Mouse (Mus musculus) forebrain, postnatal 0 days (tissue): ENCODE results near the gene Wwox. TPM values are rescaled to one million over a fixed set of nuclear protein-coding genes. Genes with fewer than 3 reads are reported as not detected.

Source experiments
- ATAC-seq: fragments of 200-750 bp; cut with Nextera tagmentation; 2 replicates; pipeline ENCODE4 v1.8.0; 2017; ENCODE audit warnings: mild to moderate bottlenecking, moderate library complexity
- DNase-seq: peaks from one replicate; pipeline ENCODE4 v3.0.0-alpha.2; 2015
- H3K27ac ChIP-seq: fragments of 300-500 bp; sonication (generic); 2 replicates; pipeline ENCODE4 v1.5.1; 2014; ENCODE audit warnings: low read depth, mild to moderate bottlenecking, antibody characterized with exemption, low read length, moderate library complexity, mixed read lengths
- H3K27me3 ChIP-seq: fragments of 300-500 bp; sonication (generic); 2 replicates; pipeline ENCODE4 v1.6.1; 2014; ENCODE audit warnings: mild to moderate bottlenecking, low read length, mixed read lengths; ENCODE audit not compliant: insufficient read depth
- H3K36me3 ChIP-seq: fragments of 300-500 bp; sonication (generic); 2 replicates; pipeline ENCODE4 v1.6.1; 2014; ENCODE audit warnings: mild to moderate bottlenecking, moderate library complexity; ENCODE audit not compliant: insufficient read depth
- H3K4me1 ChIP-seq: fragments of 300-500 bp; sonication (generic); 2 replicates; pipeline ENCODE4 v1.6.1; 2014; ENCODE audit warnings: antibody characterized with exemption; ENCODE audit not compliant: insufficient read depth
- H3K4me2 ChIP-seq: fragments of 300-500 bp; sonication (generic); 2 replicates; pipeline ENCODE4 v1.6.1; 2014; ENCODE audit warnings: low read depth, mild to moderate bottlenecking, moderate library complexity
- H3K4me3 ChIP-seq: fragments of 300-500 bp; sonication (generic); 2 replicates; pipeline ENCODE4 v1.5.1; 2014; ENCODE audit warnings: low read depth, low read length, mixed read lengths
- H3K9ac ChIP-seq: fragments of 300-500 bp; sonication (generic); 2 replicates; pipeline ENCODE4 v1.6.1; 2014; ENCODE audit warnings: mild to moderate bottlenecking
- H3K9me3 ChIP-seq: fragments of 300-500 bp; sonication (generic); 2 replicates; pipeline ENCODE4 v1.6.1; 2016; ENCODE audit warnings: low read length
- CTCF ChIP-seq: sonication (generic); IDR thresholded peaks from 2 replicates; pipeline ENCODE4 v1.5.1; 2016; ENCODE audit warnings: antibody characterized with exemption, control low read depth, low read depth
- WGBS: fragments of 180-500 bp; shearing (Covaris S2); extraction: QIAGEN DNeasy Blood & Tissue Kit; methylation state at CpG from one replicate; pipeline ENCODE4 v1.1.7; 2014; 5-methylcytosine and 5-hydroxymethylcytosine counted together
- polyA plus RNA-seq: library from polyadenylated mRNA; unstranded; fragments of >200 nt; fragmentation: Nextera tagmentation; extraction: Ambion mirVana; gene quantifications from 2 replicates; pipeline ENCODE4 v1.2.1, GENCODE M21; 2015
- total RNA-seq: library from RNA; depleted of rRNA; stranded (reverse); fragments of >200 nt; gene quantifications from 2 replicates; pipeline ENCODE4 v1.2.3, GENCODE M21; 2014

Wwox gene
- total and polyA plus RNA-seq, 2 experiments from 2014 or later, result 13.2 to 17.3 TPM

DNA sequence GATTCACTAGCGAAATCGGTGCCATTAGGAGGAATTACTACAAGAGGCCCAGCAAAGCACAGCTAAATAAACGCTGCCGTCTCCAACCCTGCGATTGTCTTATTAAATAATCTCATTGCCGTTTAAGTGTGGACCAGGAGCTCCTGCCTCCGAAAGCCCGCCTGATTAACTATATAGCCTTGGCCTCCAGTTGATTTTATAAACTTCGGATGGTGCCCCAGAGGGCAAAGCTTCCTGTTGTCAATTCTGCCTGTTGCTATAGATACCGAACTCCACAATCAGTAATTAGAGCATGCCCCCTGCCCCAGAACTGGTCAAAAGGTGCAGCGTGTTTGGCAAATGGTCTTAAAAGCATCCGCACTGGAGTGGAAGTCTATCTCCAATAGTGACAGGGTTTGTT is 820.4 kb downstream of the Wwox start:
- H3K9me3 ChIP-seq, result no peaks in the 10 kb centered on the region
- no peak overlapping the region for H3K4me3 ChIP-seq
- H3K36me3 ChIP-seq, result no peaks in the 10 kb centered on the region
- DNase-seq (no peak), ATAC-seq (no peak)
- H3K27ac ChIP-seq, result no peak overlapping the region
- WGBS, result 28% methylated on average over 12 of the region's 12 CpGs
- peaks cover 3% of the 10 kb centered on the region; the same call in 1 of the 2 replicates for H3K4me1 ChIP-seq
- TF ChIP-seq CTCF, result no peak
- no peak overlapping the region for H3K9ac ChIP-seq
- 0 out of 2 replicates have a peak overlapping the region, but pooled peaks have one; percentile 2 for H3K4me2 ChIP-seq
- no peaks in the 10 kb centered on the region; the same call in 1 of the 2 replicates for H3K27me3 ChIP-seq

GRCm38 (mm10) chr8:115267196-115267595 is 827.7 kb downstream of the Wwox start:
- DNase-seq (no peak), ATAC-seq (no peak)
- no peaks in the 10 kb centered on the region for H3K9me3 ChIP-seq
- H3K4me2 ChIP-seq, result no peak overlapping the region
- H3K36me3 ChIP-seq, result no peaks in the 10 kb centered on the region
- H3K9ac ChIP-seq, result no peak overlapping the region
- H3K4me3 ChIP-seq, result no peak overlapping the region
- no peaks in the 10 kb centered on the region for H3K27me3 ChIP-seq
- H3K27ac ChIP-seq, result no peak overlapping the region
- no peak for TF ChIP-seq CTCF
- no peaks in the 10 kb centered on the region for H3K4me1 ChIP-seq
- 82% methylated on average over 11 of the region's 11 CpGs for WGBS

DNA sequence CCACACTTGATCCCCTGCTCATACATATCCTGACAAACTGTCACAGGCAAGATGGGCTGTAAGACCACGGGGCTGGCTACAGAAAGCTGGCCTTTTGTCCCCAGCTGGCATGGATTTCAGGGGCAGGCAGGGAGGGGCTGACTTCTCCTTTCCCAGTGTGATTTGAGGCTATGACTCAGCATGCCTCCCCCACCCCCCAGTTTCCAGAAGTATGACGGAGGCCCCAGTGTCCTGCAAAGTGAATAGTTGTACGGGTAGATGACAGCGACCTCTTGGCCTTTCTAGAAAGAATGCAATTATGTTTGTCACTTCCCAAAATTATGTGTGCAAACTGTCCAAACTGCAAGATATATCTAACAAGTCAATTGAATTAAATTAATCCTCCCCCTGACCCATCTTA is 830.1 kb downstream of the Wwox start:
- Histone ChIP-seq H3K4me1 (no peaks in the 10 kb centered on the region), H3K9ac (no peak overlapping the region), H3K36me3 (no peaks in the 10 kb centered on the region), H3K27ac (no peak overlapping the region), H3K27me3 (no peaks in the 10 kb centered on the region), H3K4me2 (no peak overlapping the region), H3K4me3 (no peak overlapping the region), H3K9me3 (no peaks in the 10 kb centered on the region)
- no peak for DNase-seq
- ATAC-seq, result no peak
- no peak for TF ChIP-seq CTCF
- 57% methylated on average over 4 of the region's 4 CpGs for WGBS

GRCm38 (mm10) chr8:115273976-115274375 is 834.5 kb downstream of the Wwox start:
- ATAC-seq, result no peak
- Histone ChIP-seq H3K27me3 (no peaks in the 10 kb centered on the region), H3K27ac (no peak overlapping the region), H3K4me2 (no peak overlapping the region), H3K4me1 (no peaks in the 10 kb centered on the region), H3K4me3 (no peak overlapping the region), H3K9me3 (no peaks in the 10 kb centered on the region), H3K36me3 (no peaks in the 10 kb centered on the region), H3K9ac (no peak overlapping the region)
- WGBS, result 45% methylated on average over 6 of the region's 6 CpGs
- no peak for DNase-seq
- TF ChIP-seq CTCF, result no peak

DNA sequence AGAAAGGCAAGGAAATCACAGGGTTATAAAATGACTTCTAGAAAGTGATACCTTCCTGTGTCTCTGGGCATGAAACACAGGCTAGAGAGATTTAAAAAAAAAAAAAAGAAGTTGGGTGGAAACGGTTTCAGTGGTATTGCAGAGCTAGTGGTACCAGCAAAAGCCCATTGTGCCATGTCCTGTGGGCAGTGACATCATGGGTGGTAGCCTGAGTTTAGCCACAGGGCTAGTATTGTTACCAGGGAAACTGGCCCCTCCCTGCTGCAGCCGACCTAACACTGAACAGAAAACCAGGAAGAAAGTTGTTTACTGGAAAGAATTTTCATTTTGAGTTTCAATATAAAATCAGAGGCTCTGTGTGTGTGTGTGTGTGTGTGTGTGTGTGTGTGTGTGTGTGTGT is 836.8 kb downstream of the Wwox start:
- ATAC-seq, result no peak
- no peak overlapping the region for H3K4me3 ChIP-seq

GRCm38 (mm10) chr8:115278291-115278690 is 838.8 kb downstream of the Wwox start:
- DNase-seq, result no peak
- no peak overlapping the region for H3K9ac ChIP-seq
- H3K4me2 ChIP-seq, result no peak overlapping the region
- no peak overlapping the region for H3K27ac ChIP-seq
- ATAC-seq, result no peak
- H3K4me1 ChIP-seq, result no peaks in the 10 kb centered on the region
- TF ChIP-seq CTCF, result no peak
- 87% methylated on average over 5 of the region's 5 CpGs for WGBS
- H3K4me3 ChIP-seq, result no peak overlapping the region
- H3K36me3 ChIP-seq, result no peaks in the 10 kb centered on the region
- no peaks in the 10 kb centered on the region for H3K9me3 ChIP-seq
- H3K27me3 ChIP-seq, result no peaks in the 10 kb centered on the region

More for the DNA sequence above, 836.8 kb downstream of the Wwox start:
- no peak overlapping the region for H3K4me2 ChIP-seq
- no peaks in the 10 kb centered on the region for H3K27me3 ChIP-seq
- no peaks in the 10 kb centered on the region for H3K36me3 ChIP-seq
- no peaks in the 10 kb centered on the region for H3K9me3 ChIP-seq
- no peak for DNase-seq
- no peaks in the 10 kb centered on the region for H3K4me1 ChIP-seq
- TF ChIP-seq CTCF, result no peak
- H3K27ac ChIP-seq, result no peak overlapping the region
- WGBS, result 46% methylated on average over 2 of the region's 2 CpGs
- H3K9ac ChIP-seq, result no peak overlapping the region

- WGBS, result 87% methylated on average over 8 of the region's 8 CpGs
- no peak for TF ChIP-seq CTCF
- ATAC-seq, result no peak
Observed at GRCm38 (mm10) chr8:115290224-115290623, 850.8 kb downstream of the Wwox start.

GRCm38 (mm10) chr8:115296760-115297159 is 857.3 kb downstream of the Wwox start:
- no peaks in the 10 kb centered on the region for H3K4me1 ChIP-seq
- H3K9ac ChIP-seq, result no peak overlapping the region
- H3K9me3 ChIP-seq, result no peaks in the 10 kb centered on the region
- no peak for TF ChIP-seq CTCF
- no peak overlapping the region for H3K27ac ChIP-seq
- DNase-seq (no peak), ATAC-seq (no peak)
- H3K36me3 ChIP-seq, result no peaks in the 10 kb centered on the region
- H3K4me2 ChIP-seq, result no peak overlapping the region
- H3K27me3 ChIP-seq, result no peaks in the 10 kb centered on the region
- WGBS, result 62% methylated on average over 9 of the region's 9 CpGs
- no peak overlapping the region for H3K4me3 ChIP-seq

More at GRCm38 (mm10) chr8:115290224-115290623, 850.8 kb downstream of the Wwox start:
- Histone ChIP-seq H3K27ac (no peak overlapping the region), H3K4me3 (no peak overlapping the region), H3K9ac (no peak overlapping the region), H3K4me1 (no peaks in the 10 kb centered on the region), H3K4me2 (no peak overlapping the region), H3K27me3 (no peaks in the 10 kb centered on the region), H3K36me3 (no peaks in the 10 kb centered on the region), H3K9me3 (no peaks in the 10 kb centered on the region)
- DNase-seq, result no peak
